Mouse (Mus musculus) heart, postnatal 36 days (tissue): ENCODE measurements around the gene Rasa4. TPM values are rescaled to one million over a fixed set of nuclear protein-coding genes. Genes with fewer than 3 reads are reported as not detected.
"Not testable (repeated sequence)": the region's sequence is repeated elsewhere in the genome, so short reads cannot be mapped to it uniquely, and the experiment has no call there.

Source experiments
- DNase-seq, 2 experiments: peaks; one replicate each; pipeline ENCODE4 v3.0.0; 2021 to 2022
- intact Hi-C: fragments of 180-260 bp; cut with DNase I; formaldehyde crosslinking; loops from one replicate; pipeline ENCODE4 v1.15.1; 2025
- total RNA-seq, 2 experiments: library from RNA; stranded (reverse); gene quantifications; 2 replicates each; pipeline ENCODE4 v1.2.3; 2021

The Rasa4 gene
- total RNA-seq, 2 experiments from 2014 or later: 6.4 to 9.2 TPM

DNA sequence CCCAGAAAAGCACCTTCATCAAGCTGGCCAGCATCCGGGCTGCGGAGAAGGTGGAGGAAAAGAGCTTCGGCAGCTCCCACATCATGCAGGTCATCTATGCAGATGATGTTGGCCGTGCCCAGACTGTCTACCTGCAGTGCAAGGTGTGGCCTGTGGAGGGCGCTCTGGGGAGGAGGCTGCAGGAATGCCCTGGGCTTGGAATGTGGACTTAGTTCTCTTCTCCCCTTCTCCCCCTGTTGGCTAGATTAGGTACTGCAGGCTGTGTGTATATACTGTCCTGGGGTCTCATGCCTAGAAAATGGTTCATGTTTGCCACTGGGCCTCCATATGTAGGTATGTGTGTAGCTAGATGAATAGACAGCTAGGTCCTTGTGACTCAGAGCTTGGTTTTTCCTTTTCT lies 20.8 kb downstream of the Rasa4 start:
- DNase-seq: no peak
- intact Hi-C loops: no loop called here

DNA sequence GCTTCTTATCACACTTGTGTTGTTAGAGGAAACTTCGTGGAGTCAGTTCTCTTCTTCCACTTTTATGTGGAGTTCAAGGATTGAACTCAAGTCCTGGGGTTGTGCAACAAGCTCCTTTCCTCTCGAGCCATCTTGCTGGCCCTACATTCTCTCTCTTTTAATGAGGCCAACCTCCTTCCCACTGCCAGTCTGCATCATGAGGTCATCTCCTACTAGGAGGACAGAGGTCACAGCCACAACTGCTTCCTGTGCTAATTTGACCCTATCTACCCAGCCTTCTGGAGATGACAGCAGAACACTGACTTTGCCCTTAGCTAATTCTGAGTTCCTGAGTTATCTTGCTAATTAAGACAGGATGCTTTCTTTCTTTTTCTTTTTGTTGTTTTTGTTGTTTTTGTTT lies 24.8 kb downstream of the Rasa4 start:
- DNase-seq: no peak
- intact Hi-C loops: no loop called here

DNA sequence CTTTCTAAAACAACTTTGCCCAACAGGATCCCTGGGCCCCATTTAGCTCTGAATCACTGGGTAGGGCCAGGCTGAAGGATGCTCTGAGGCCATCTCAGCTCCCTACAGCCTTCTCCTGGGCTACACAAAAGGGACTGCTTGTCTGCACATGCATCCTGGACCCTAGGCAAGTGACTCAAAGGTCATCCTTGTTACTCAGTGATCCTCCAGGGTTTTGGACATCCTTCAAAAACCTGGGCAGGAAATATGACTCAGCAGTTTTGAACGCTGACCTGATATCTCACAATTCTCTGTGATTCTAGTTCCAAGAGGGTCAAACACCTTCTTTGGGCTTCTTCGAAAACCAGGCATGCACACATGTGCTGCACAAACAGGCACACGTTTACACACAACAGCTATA lies 25.3 kb downstream of the Rasa4 start:
- intact Hi-C loops: no loop called here
- DNase-seq: no peak

GRCm38 (mm10) chr5:136113546-136113945 lies 29.8 kb downstream of the Rasa4 start:
- intact Hi-C loops, DNase-seq: not testable (repeated sequence)

DNA sequence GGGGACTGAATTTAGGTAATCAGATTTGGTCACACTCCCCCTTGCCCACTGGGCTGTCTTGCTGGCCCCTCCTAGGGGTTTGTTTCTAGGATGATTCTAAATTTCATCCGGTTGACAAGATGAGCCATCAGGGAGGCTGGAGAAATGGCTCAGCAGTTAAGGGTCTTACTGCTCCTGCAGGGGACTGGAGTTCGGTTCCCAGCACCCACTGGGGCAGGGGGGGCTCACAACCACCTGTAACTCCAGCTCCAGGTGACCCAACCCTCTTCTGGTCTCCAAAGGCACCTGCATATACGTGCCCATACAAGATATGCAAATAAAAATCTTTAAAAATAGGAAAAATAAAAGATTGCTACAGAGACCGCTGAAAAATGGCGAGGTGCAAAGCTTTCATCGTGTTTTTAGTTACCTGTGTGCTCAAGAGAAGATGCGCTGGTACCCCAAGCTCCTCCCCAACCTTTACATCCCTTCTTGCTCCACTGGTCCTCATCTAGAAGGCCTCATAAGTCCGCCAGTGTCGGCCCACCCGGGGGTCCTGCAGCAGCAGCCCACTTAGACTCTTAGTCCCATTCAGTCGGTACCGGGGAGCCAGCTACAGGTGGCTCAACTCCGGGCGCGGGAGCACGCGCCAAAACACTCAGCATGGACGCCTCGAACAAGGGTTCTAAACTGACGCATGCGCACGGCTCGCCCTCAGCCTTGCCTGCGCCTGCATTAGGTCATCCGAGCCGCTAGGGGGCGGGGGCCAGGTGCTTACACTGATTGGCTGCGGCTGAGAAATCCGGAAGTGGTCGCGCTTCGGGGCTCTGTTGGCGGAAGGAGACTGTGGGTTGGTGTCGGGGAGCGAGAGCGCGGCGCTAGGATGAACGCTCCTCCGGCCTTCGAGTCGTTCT lies 32.4 kb downstream of the Rasa4 start, which contains the start of gene Polr2j:
Polr2j (plus strand) TSS at position 741 of the 893 bp plus-strand sequence.
- intact Hi-C loops: no loop called here
- peak; percentile 97 to 98 for DNase-seq

- DNase-seq: no peak
- intact Hi-C loops: loop anchor here (1.0 kb wide), 1 partner anchor 19 kb away; no protein-coding TSS in a partner anchor
These were observed 33.0 kb downstream of the Rasa4 start for GRCm38 (mm10) chr5:136116784-136117112.

- intact Hi-C loops: no loop called here
- DNase-seq: no peak
These were observed 38.4 kb downstream of the Rasa4 start for GRCm38 (mm10) chr5:136122165-136122564.

DNA sequence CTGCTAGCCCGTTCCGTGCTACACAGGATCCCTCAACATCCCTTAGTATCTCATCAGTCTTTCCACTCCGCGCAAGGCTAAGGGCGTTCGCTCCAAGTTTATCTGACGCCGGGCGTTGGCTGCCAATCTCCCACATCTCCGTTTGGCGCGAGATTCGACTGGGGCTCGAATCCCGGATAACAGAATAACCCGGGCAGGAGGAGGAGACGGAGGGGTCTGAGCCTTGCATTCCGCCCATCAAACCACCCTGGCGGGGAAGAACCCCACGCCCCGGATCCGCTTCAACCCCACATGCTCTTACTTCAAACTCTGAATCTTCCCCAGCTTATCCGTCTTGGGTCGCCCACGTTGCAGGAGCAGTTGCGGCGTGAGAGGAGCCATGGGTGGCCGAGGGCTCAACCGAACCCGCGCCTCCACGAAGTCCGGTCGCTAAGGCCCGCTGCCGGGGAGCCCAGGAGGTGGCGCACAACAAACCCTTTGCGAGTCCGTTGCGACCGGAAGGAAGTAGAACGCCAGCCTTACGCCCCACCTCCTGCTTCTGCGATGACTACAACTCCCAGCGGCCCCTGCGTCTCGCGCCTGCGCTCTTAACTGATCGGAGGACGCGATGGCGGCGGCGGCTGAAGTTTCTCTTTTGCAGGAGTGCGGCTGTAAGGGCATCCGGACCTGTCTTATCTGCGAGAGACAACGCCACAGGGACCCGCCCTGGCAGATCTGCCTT lies 52.0 kb downstream of the Rasa4 start, which contains the start of the genes Lrwd1 and Alkbh4:
Lrwd1 (minus strand) TSS at position 504 of the 721 bp plus-strand sequence.
Alkbh4 (plus strand) TSS at position 576 of the 721 bp plus-strand sequence.
- intact Hi-C loops: loop anchor here (1.0 kb wide), 2 partner anchors 18 to 51 kb away; no protein-coding TSS in a partner anchor
- DNase-seq: peak; percentile 94 to 95

DNA sequence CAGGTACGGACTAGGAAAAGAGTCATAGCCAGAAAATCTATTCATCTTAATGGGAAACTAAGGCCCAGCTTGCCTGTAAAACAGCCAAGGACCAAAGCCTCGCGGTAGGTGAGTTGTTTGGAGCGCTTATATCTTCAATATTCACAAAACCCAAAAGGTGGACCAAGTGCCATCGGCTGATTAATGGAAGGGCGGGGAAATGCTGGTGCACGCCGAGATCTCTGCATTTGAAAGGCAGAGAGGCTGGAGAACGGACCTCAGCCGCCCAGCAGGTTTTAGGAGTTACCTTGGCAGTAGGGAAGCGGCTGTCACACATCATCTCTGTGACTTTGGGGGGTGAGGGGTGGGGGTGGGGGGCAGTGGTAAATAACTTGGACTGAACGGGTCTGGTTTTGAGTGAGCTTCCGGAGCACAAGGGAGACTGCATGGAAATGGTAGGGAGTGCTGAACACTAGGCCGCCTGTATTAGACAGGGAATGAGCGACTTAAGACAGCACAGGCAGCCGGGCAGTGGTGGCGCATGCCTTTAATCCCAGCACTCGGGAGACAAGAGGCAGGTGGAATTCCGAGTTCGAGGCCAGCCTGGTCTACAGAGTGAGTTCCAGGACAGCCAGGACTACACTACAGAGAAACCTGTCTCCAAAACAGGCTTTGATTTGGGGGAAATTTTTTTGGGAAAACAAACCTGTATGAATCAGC lies 52.7 kb downstream of the Rasa4 start:
- intact Hi-C loops: no loop called here
- no peak for DNase-seq

GRCm38 (mm10) chr5:136137658-136138274 lies 54.0 kb downstream of the Rasa4 start:
- DNase-seq: peak; percentile 43 to 51
- intact Hi-C loops: no loop called here

DNA sequence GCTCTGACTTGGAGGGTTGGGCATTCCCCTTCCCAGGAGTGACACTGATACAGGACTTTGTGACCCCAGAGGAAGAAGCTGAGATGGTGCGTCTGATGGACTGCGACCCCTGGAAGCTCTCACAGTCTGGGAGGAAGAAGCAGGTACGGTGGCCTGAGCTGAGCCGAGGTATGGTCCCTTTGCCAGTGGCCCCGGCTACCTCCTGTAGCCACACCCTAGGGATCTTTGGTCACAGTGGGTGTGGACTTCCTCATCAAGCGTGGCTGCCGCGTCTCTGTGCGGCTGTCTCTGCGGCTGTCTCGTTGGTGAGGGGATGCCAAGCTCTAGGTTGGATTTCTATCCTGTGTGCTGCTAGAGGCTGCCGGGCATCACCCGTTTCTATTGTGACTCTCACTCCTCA lies 55.7 kb downstream of the Rasa4 start:
- intact Hi-C loops: no loop called here

GRCm38 (mm10) chr5:136140057-136140482 lies 56.4 kb downstream of the Rasa4 start:
- intact Hi-C loops: no loop called here
- no peak for DNase-seq

More for the DNA sequence above, 55.7 kb downstream of the Rasa4 start:
- no peak for DNase-seq

DNA sequence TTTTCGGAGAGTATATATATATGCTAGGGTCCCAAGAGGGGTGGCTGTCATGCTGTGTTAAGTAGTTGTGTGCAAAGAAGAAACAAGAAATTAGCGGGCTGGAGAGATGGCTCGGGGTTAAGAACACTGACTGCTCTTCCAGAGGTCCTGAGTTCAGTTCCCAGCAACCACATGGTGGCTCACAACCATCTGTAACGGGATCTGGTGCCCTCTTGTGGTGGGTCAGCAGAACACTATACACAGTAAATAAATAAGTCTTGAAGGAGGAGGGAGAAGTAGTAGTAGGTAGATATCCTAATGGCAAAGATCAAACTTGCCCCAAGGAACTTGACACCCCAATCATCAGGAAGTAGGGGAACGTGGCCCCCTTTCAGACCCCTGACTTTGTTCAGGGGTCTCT lies 59.0 kb downstream of the Rasa4 start:
- no peak for DNase-seq
- intact Hi-C loops: no loop called here

GRCm38 (mm10) chr5:136143161-136143755 lies 59.5 kb downstream of the Rasa4 start:
- intact Hi-C loops: no loop called here
- no peak for DNase-seq

GRCm38 (mm10) chr5:136144606-136145430 lies 61.1 kb downstream of the Rasa4 start:
- DNase-seq: no peak
- intact Hi-C loops: no loop called here

DNA sequence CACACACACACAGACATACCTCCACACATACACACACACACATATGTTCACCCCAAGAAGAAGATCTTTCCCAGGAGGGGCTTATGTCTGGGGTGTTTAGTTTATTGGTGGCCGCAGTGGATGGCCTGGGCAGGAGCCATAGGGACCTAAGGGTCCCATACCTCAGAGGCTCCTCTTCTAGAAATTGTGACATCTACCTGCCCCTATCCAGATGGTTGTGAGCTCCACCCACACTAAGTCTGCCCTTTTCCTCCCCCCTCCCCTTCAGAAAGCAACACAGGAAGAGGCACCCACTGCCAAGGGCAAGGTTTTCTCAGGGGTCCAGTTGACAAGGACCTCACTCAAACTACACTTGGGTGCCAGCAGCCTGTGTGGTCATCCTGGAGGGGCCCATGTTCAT lies 63.2 kb downstream of the Rasa4 start:
- DNase-seq: no peak
- intact Hi-C loops: no loop called here

- no peak for DNase-seq
- intact Hi-C loops: no loop called here
These were observed 64.0 kb downstream of the Rasa4 start for GRCm38 (mm10) chr5:136147704-136148103.

- DNase-seq, intact Hi-C loops: not testable (repeated sequence)
These were observed 65.4 kb downstream of the Rasa4 start for GRCm38 (mm10) chr5:136149134-136149576.

DNA sequence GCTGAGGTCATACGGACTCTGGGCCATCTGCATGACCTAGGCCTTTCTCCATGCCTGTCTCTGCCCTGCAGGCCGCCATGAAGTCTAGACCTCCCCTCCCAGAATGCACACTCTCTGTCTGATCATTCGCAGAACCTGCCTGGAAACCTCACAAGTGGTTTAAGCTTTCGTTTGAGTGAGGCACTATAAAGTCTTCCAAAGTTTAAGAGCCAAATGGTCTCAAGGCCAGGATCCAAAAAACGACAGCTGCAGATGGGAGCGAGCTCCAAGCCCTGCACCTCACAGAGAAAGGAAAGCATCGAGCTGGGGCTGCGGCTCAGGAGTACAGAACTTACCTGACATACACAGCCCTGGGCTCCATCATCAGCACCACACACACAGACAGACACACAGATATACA lies 68.6 kb downstream of the Rasa4 start:
- intact Hi-C loops: no loop called here
- DNase-seq: peak; percentile 28 to 46
